Mouse (Mus musculus) erythroblast, embryonic 14.5 days (primary cell): ENCODE measurements around the gene Tjp1.

Experiments
- GATA1 ChIP-seq: IDR thresholded peaks from 2 replicates; pipeline ENCODE4 v1.6.1; 2012; ENCODE audit warnings: low read length, inconsistent platforms, mixed read lengths
- TAL1 ChIP-seq: IDR thresholded peaks from 3 replicates; pipeline ENCODE4 v1.6.1; 2012; ENCODE audit warnings: low read length, inconsistent platforms, mixed read lengths

DNA sequence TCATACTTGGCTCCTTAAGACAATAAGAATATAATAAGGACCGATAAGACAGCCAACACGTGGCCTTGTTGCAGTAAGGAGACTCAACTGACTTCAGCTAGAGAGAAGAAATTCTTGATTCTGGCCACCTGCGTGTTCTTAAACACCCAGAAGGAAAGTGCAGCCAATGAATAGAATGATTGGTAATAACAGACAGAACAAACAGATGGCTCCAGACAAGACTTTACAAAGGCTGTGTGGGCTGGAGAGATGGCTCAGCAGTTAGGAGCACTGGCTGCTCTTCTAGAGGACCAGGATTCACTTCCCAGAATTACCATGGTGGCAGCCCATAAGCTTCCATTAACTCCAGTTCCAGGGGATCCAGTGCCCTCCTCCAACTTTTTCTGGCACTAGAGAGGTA is 90.7 kb downstream of the Tjp1 start:
- no peak for TF ChIP-seq GATA1
- no peak for TF ChIP-seq TAL1
